Mouse (Mus musculus) heart, adult 2 months (tissue): ENCODE measurements around the gene Atxn2. TPM values are rescaled to one million over a fixed set of nuclear protein-coding genes. Genes with fewer than 3 reads are reported as not detected.

Experiments used
- DNase-seq, 2 experiments: peaks; one replicate each; pipeline ENCODE4 v3.0.0; 2021
- H3K27ac ChIP-seq: fragments of 200-600 bp; 2 replicates; pipeline ENCODE4 v1.8.1; 2022
- H3K27me3 ChIP-seq: fragments of 200-500 bp; 2 replicates; pipeline ENCODE4 v1.6.1; 2012; ENCODE audit warnings: mild to moderate bottlenecking, low read length, inconsistent platforms, mixed read lengths; ENCODE audit not compliant: control insufficient read depth, insufficient read depth
- H3K36me3 ChIP-seq: fragments of 200-500 bp; 2 replicates; pipeline ENCODE4 v1.6.1; 2012; ENCODE audit warnings: low read length, inconsistent platforms; ENCODE audit not compliant: control insufficient read depth, insufficient read depth
- H3K4me1 ChIP-seq: fragments of 200-500 bp; 2 replicates; pipeline ENCODE4 v1.6.1; 2011; ENCODE audit warnings: low read length; ENCODE audit not compliant: control insufficient read depth, insufficient read depth
- H3K4me3 ChIP-seq: fragments of 200-600 bp; 2 replicates; pipeline ENCODE4 v1.8.1; 2022
- H3K79me2 ChIP-seq: fragments of 200-500 bp; replicated peaks from 2 replicates; pipeline ENCODE4 v1.6.1; 2012; ENCODE audit warnings: mild to moderate bottlenecking, inconsistent platforms, low read length, moderate library complexity, mixed read lengths; ENCODE audit not compliant: control insufficient read depth, insufficient read depth
- H3K9ac ChIP-seq: fragments of 200-500 bp; 2 replicates; pipeline ENCODE4 v1.6.1; 2012; ENCODE audit warnings: low read depth, mild to moderate bottlenecking, control low read depth, inconsistent platforms, low read length, mixed read lengths
- CTCF ChIP-seq: fragments of 200-600 bp; IDR thresholded peaks from 2 replicates; pipeline ENCODE4 v1.8.1; 2022; ENCODE audit warnings: antibody characterized with exemption, mild to moderate bottlenecking, moderate library complexity
- EP300 ChIP-seq: fragments of 200-500 bp; IDR thresholded peaks from 2 replicates; pipeline ENCODE4 v1.6.1; 2011; ENCODE audit warnings: low read depth, low read length, control low read depth; ENCODE audit not compliant: insufficient read depth
- POLR2A ChIP-seq: fragments of 200-500 bp; IDR thresholded peaks from 2 replicates; pipeline ENCODE4 v1.6.1; 2011; ENCODE audit warnings: mild to moderate bottlenecking, low read depth, low read length, control low read depth; ENCODE audit not compliant: insufficient read depth
- WGBS: fragments of 180-500 bp; shearing (Covaris S2); methylation state at CpG from one replicate; pipeline ENCODE4 v1.1.7; 2018; 5-methylcytosine and 5-hydroxymethylcytosine counted together
- intact Hi-C: fragments of 180-260 bp; cut with DNase I; formaldehyde crosslinking; loops from one replicate; pipeline ENCODE4 v1.15.1; 2025
- polyA plus RNA-seq: library from polyadenylated mRNA; depleted of rRNA; stranded (reverse); fragments of >200 nt; gene quantifications from 2 replicates; pipeline ENCODE4 v1.2.3, GENCODE M21; 2012
- total RNA-seq, 2 experiments: library from RNA; stranded (reverse); gene quantifications; 2 replicates each; pipeline ENCODE4 v1.2.3; 2021

Atxn2 gene
- total and polyA plus RNA-seq, 3 experiments = 133 to 161 (median 155) TPM

GRCm38 (mm10) chr5:121833572-121834240 lies 122.6 kb downstream of the Atxn2 start:
- peak; percentile 56; the same call in 1 of the 2 replicates for TF ChIP-seq EP300
- no peak for TF ChIP-seq CTCF
- DNase-seq = peak; percentile 87 to 91
- Histone ChIP-seq H3K27me3 (no peaks in the 10 kb centered on the region), H3K27ac (peak overlapping the region; percentile 98), H3K9ac (peak overlapping the region; percentile 46), H3K4me3 (peak overlapping the region; percentile 74), H3K79me2 (peaks cover 23% of the 10 kb centered on the region), H3K36me3 (peaks cover 2% of the 10 kb centered on the region; the same call in 1 of the 2 replicates), H3K4me1 (peaks cover 31% of the 10 kb centered on the region)
- intact Hi-C loops = no loop called here
- WGBS = 25% methylated on average over 10 of the region's 10 CpGs

GRCm38 (mm10) chr5:121834241-121834606 lies 123.1 kb downstream of the Atxn2 start:
- Histone ChIP-seq H3K27ac (peak overlapping the region; percentile 98), H3K4me1 (peaks cover 33% of the 10 kb centered on the region), H3K4me3 (peak overlapping the region; percentile 74), H3K36me3 (peaks cover 2% of the 10 kb centered on the region; the same call in 1 of the 2 replicates), H3K27me3 (no peaks in the 10 kb centered on the region), H3K79me2 (peaks cover 20% of the 10 kb centered on the region), H3K9ac (peak overlapping the region; percentile 2)
- intact Hi-C loops = no loop called here
- 35% methylated on average over 7 of the region's 7 CpGs for WGBS
- DNase-seq = no peak
- TF ChIP-seq POLR2A (no peak), CTCF (no peak), EP300 (no peak)

GRCm38 (mm10) chr5:121834991-121835747 lies 124.0 kb downstream of the Atxn2 start:
- Histone ChIP-seq H3K4me3 (peak overlapping the region; percentile 74), H3K4me1 (peaks cover 31% of the 10 kb centered on the region), H3K27ac (peak overlapping the region; percentile 98), H3K36me3 (peaks cover 2% of the 10 kb centered on the region; the same call in 1 of the 2 replicates), H3K9ac (peak overlapping the region; percentile 91), H3K27me3 (no peaks in the 10 kb centered on the region), H3K79me2 (peaks cover 20% of the 10 kb centered on the region)
- 18% methylated on average over 12 of the region's 12 CpGs for WGBS
- DNase-seq = peak in 1 of 2 experiments; percentile 28
- TF ChIP-seq EP300 (0 out of 2 replicates have a peak, but pooled peaks have one; percentile 14), CTCF (no peak), POLR2A (no peak)
- intact Hi-C loops = loop anchor here (5.0 kb wide), 1 partner anchor 123 kb away; the partner anchor contains the start of gene Atxn2

- Histone ChIP-seq H3K27me3 (no peaks in the 10 kb centered on the region), H3K4me1 (peaks cover 27% of the 10 kb centered on the region), H3K9ac (peak overlapping the region; percentile 91), H3K27ac (peak overlapping the region; percentile 98), H3K36me3 (peaks cover 2% of the 10 kb centered on the region; the same call in 1 of the 2 replicates), H3K79me2 (peaks cover 16% of the 10 kb centered on the region), H3K4me3 (peak overlapping the region; percentile 74)
- peak in 1 of 2 experiments; percentile 61 for DNase-seq
- TF ChIP-seq EP300 (no peak), POLR2A (no peak; the same call in 1 of the 2 replicates), CTCF (no peak)
- WGBS = under 1% methylated on average over 49 of the region's 51 CpGs
- intact Hi-C loops = loop anchor here (5.0 kb wide), 1 partner anchor 124 kb away; the partner anchor contains the start of gene Atxn2
These were observed 125.0 kb downstream of the Atxn2 start for GRCm38 (mm10) chr5:121835949-121836691.

GRCm38 (mm10) chr5:121836692-121837415 lies 125.7 kb downstream of the Atxn2 start:
- WGBS = under 1% methylated on average over 74 of the region's 77 CpGs
- H3K36me3 ChIP-seq = peaks cover 2% of the 10 kb centered on the region; the same call in 1 of the 2 replicates

More at GRCm38 (mm10) chr5:121836692-121837415, 125.7 kb downstream of the Atxn2 start:
- Histone ChIP-seq H3K27me3 (no peaks in the 10 kb centered on the region), H3K27ac (peak overlapping the region; percentile 98), H3K4me3 (peak overlapping the region; percentile 74), H3K4me1 (peaks cover 20% of the 10 kb centered on the region), H3K9ac (peak overlapping the region; percentile 91), H3K79me2 (peaks cover 11% of the 10 kb centered on the region)
- intact Hi-C loops = loop anchor here (5.0 kb wide), 1 partner anchor 125 kb away; the partner anchor contains the start of gene Atxn2
- TF ChIP-seq CTCF = peak; percentile 31; the same call in 1 of the 2 replicates
- TF ChIP-seq EP300 = 0 out of 2 replicates have a peak, but pooled peaks have one; percentile 6
- peak; percentile 82 for TF ChIP-seq POLR2A
- DNase-seq = peak; percentile 95 to 96
